Mouse (Mus musculus): ENCODE results near the gene Hist1h2ag. TPM values are rescaled to one million over a fixed set of nuclear protein-coding genes. Genes with fewer than 3 reads are reported as not detected.

Gene Hist1h2ag
- total RNA-seq, 2 experiments from 2014 or later, result 8.5 to 19.5 TPM

GRCm38 (mm10) chr13:21996101-21996839 lies 46.5 kb downstream of the Hist1h2ag start:
- peak; percentile 13 for DNase-seq (ENCODE audit: low spot score in 2 of 2)
- intact Hi-C loops (cut with DNase I), result loop anchor here (2.0 kb wide), 1 partner anchor 19 kb away; no protein-coding TSS in a partner anchor

DNA sequence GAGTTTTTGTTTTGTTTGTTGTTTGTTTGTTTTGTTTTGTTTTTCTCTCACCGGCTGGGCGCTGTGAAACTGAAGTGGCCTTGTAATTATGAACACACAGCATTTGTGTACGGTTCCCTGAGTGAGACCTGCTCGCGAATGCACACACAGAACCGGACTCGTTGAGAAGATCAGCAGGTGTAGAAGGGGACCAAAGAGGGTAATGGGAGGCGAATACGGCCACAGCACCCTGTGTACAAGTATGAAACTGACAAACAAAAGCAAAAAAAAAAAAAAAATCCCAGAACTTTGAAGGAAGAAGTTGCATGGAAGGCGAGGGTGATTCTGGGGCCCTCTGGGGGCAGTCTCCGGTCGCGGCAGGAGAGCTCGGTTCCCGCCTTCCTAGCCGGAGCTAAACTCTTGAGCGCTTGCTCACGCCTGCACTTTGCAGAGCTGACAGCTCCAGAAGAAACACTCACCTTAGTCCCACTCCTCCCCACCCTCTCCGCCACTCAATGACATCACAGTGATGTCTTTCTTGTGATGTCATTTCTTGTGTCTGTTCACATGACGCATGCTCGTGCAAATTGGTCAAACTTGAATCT lies 47.3 kb downstream of the Hist1h2ag start:
- DNase-seq (ENCODE audit: low spot score in 2 of 2), result peak in 1 of 2 experiments; percentile 12
- intact Hi-C loops (cut with DNase I), result no loop called here

DNA sequence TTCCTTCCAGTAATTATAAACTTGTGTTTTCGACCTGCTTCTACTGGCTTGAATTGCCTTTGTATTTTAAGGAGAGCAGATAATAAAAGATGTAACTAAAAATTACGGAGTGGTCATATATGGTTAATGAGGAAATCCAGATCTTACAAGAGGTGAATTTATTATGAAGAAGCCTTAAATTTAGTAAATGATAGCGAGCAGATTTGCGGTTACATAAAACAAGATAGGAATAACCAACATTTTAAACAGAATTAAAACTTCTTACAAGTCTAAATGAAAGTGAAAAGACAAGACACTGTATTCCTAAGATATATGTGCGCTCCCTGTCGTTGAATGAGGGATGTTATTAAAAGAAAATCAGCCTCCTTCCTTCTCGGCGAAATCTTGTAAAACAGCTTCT lies 47.8 kb downstream of the Hist1h2ag start:
- no peak for DNase-seq (ENCODE audit: low spot score in 2 of 2)
- intact Hi-C loops (cut with DNase I), result no loop called here

GRCm38 (mm10) chr13:21993957-21994738 lies 48.6 kb downstream of the Hist1h2ag start:
- DNase-seq (ENCODE audit: low spot score in 2 of 2), result peak; percentile 24 to 52
- intact Hi-C loops (cut with DNase I), result no loop called here

DNA sequence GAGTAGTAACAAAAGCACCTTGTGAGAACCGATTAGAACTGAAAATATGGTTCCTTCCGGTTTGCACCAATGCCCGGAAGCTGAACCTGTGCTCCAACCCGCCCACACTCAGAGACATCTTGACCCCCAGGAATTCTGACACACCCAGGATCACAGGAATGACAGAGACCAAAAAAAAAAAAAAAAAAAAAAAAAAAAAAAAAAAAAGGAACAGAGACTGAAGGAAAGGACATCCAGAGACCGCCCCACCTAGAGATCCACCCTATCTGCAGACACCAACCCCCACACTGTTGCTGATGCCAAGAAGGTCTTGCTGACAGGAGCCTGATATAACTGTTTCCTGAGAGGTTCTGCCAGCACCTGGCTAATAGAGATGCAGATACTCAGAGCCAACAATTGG lies 50.2 kb downstream of the Hist1h2ag start:
- DNase-seq (ENCODE audit: low spot score in 2 of 2), result no peak
- intact Hi-C loops (cut with DNase I), result no loop called here

Small RNAs within 50 kb of the gene (microRNA-seq; reads per million reads assigned to microRNA genes)
- 0 reads per million in 2 experiments for gene Gm26300
- gene Gm44390, result 0 reads per million in 2 experiments
- 0 reads per million in 2 experiments for gene Gm44486

Other genes with a start within 250 kb of the Hist1h2ag start
- 10 to 100 TPM; 44.4 to 48.2 TPM for gene Hist1h2bq, start 232.7 kb downstream of the Hist1h2ag start, total RNA-seq (2021)
- gene Hist1h2ao, start 232.5 kb downstream of the Hist1h2ag start, total RNA-seq (2021), result 10 to 100 TPM in 1 of 2 experiments, 1 to 10 TPM in 1; 5.4 to 34.0 TPM
- gene Hist1h4m, start 231.2 kb downstream of the Hist1h2ag start, total RNA-seq (2021), result 100 to 1,000 TPM; 222 to 263 TPM
- 10 to 100 TPM; 23.9 to 43.9 TPM for gene Hist1h4n, start 210.7 kb downstream of the Hist1h2ag start, total RNA-seq (2021)
- 10 to 100 TPM in 1 of 2 experiments, not detected in 1; 23.4 TPM for gene Hist1h2ap, start 209.4 kb downstream of the Hist1h2ag start, total RNA-seq (2021)
- gene Hist1h2br, start 209.2 kb downstream of the Hist1h2ag start, total RNA-seq (2021), result 10 to 100 TPM; 44.1 to 47.5 TPM
- gene Zfp184, start 97.8 kb downstream of the Hist1h2ag start, total RNA-seq (2021), result 1 to 10 TPM; 2.6 to 3.3 TPM
- gene Pom121l2, start 61.8 kb downstream of the Hist1h2ag start, total RNA-seq (2021), result not detected
- under 1 TPM; 0.25 to 0.39 TPM for gene Prss16, start 33.2 kb downstream of the Hist1h2ag start, total RNA-seq (2021)
- 10 to 100 TPM; 28.7 to 29.1 TPM for gene Hist1h2ah, start 7.4 kb downstream of the Hist1h2ag start, total RNA-seq (2021)
- gene Hist1h2bk, start 7.1 kb downstream of the Hist1h2ag start, total RNA-seq (2021), result 10 to 100 TPM; 10.0 to 11.6 TPM
- 10 to 100 TPM; 60.2 to 73.2 TPM for gene Hist1h4i, start 1.6 kb downstream of the Hist1h2ag start, total RNA-seq (2021)
- gene Hist1h2bj, start 270 bp upstream of the Hist1h2ag start, total RNA-seq (2021), result 10 to 100 TPM; 14.0 to 18.1 TPM
- not detected for gene Vmn1r188, start 41.5 kb upstream of the Hist1h2ag start, total RNA-seq (2021)
- gene Vmn1r189, start 62.9 kb upstream of the Hist1h2ag start, total RNA-seq (2021), result not detected
- gene Vmn1r191, start 141.0 kb upstream of the Hist1h2ag start, total RNA-seq (2021), result not detected
- gene Vmn1r192, start 148.2 kb upstream of the Hist1h2ag start, total RNA-seq (2021), result not detected
- not detected for gene Vmn1r193, start 180.2 kb upstream of the Hist1h2ag start, total RNA-seq (2021)
- not detected for gene Vmn1r194, start 201.3 kb upstream of the Hist1h2ag start, total RNA-seq (2021)
- not detected for gene Vmn1r195, start 227.6 kb upstream of the Hist1h2ag start, total RNA-seq (2021)
- gene Vmn1r196, start 247.0 kb upstream of the Hist1h2ag start, total RNA-seq (2021), result not detected

Measured in left cerebral cortex, postnatal 25 days (tissue).